Mouse (Mus musculus): ENCODE measurements around the gene Neurod4. TPM values are rescaled to one million over a fixed set of nuclear protein-coding genes. Genes with fewer than 3 reads are reported as not detected.

Neurod4 gene
- polyA plus RNA-seq, 1 experiment from 2014 or later = 4.2 TPM

Other genes with a start within 250 kb of the Neurod4 start
- gene Olfr821, start 249.9 kb downstream of the Neurod4 start, polyA plus RNA-seq (2015; fragmentation: Nextera tagmentation; extraction: Ambion mirVana) = not detected in 2 replicates
- not detected in 2 replicates for gene Olfr822, start 209.0 kb downstream of the Neurod4 start, polyA plus RNA-seq (2015; fragmentation: Nextera tagmentation; extraction: Ambion mirVana)
- gene Olfr823, start 164.9 kb downstream of the Neurod4 start, polyA plus RNA-seq (2015; fragmentation: Nextera tagmentation; extraction: Ambion mirVana) = not detected in 2 replicates
- gene Olfr824, start 150.2 kb downstream of the Neurod4 start, polyA plus RNA-seq (2015; fragmentation: Nextera tagmentation; extraction: Ambion mirVana) = not detected in 2 replicates
- not detected in 2 replicates for gene Olfr825, start 113.5 kb downstream of the Neurod4 start, polyA plus RNA-seq (2015; fragmentation: Nextera tagmentation; extraction: Ambion mirVana)
- not detected in 2 replicates for gene Olfr826, start 96.1 kb downstream of the Neurod4 start, polyA plus RNA-seq (2015; fragmentation: Nextera tagmentation; extraction: Ambion mirVana)
- gene Olfr827, start 65.8 kb downstream of the Neurod4 start, polyA plus RNA-seq (2015; fragmentation: Nextera tagmentation; extraction: Ambion mirVana) = not detected in 2 replicates
- not detected in 2 replicates for gene Tespa1, start 42.6 kb upstream of the Neurod4 start, polyA plus RNA-seq (2015; fragmentation: Nextera tagmentation; extraction: Ambion mirVana)
- gene Vmn2r84, start 114.1 kb upstream of the Neurod4 start, polyA plus RNA-seq (2015; fragmentation: Nextera tagmentation; extraction: Ambion mirVana) = 0.02 TPM in 1 of 2 replicates, not detected in the other
- gene Vmn2r85, start 149.5 kb upstream of the Neurod4 start, polyA plus RNA-seq (2015; fragmentation: Nextera tagmentation; extraction: Ambion mirVana) = 0.03 TPM in 1 of 2 replicates, not detected in the other
- gene Vmn2r86, start 175.8 kb upstream of the Neurod4 start, polyA plus RNA-seq (2015; fragmentation: Nextera tagmentation; extraction: Ambion mirVana) = 0.04 and 0.09 TPM in 2 replicates
- 0.10 TPM in 1 of 2 replicates, not detected in the other for gene Vmn2r87, start 217.2 kb upstream of the Neurod4 start, polyA plus RNA-seq (2015; fragmentation: Nextera tagmentation; extraction: Ambion mirVana)

All from forebrain, embryonic 16.5 days (tissue).